Mouse (Mus musculus) spleen, embryonic (tissue): ENCODE results near the gene Rcn3.

Experiments
- CTCF ChIA-PET: fragments of 350-600 bp; sonication (Branson Sonifier 250); formaldehyde crosslinking; loops from one replicate; lab custom pipeline; 2022; lab: Charles Lee

The Rcn3 gene

DNA sequence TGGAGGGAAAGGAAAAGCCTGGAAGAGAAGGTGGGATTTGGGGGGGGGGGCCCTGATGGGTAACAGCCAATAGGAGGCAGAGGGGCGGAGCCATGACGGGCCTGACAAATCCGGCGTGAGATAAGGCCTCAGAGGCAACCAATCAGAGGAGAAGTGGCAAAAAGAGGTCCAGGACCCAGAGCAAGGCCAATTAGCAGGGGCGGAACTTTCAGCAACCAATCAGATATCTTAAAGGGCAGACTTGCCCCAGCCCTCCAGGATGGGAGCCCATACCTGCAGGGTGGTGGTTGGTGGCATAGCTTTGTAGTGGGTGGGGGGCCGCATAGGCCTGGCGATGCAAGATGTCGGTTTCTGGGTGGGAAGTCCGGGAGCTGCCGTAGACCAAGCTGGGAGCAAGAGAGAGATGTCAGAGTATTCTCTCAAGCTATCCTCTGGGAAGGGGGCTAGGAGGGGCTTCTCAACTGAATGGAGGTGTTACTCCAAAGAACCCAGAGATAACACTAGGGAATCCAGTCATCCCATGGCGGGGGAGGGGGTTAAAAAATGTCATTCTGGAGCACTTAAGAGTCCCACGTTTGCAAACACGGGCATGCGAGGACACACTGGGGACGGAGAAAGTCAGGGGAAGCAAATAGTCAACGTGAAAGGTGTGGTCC lies 40.9 kb downstream of the Rcn3 start:
- CTCF ChIA-PET: interaction anchor here (0.7 kb wide), 1 partner anchor 13 kb away, joined by 4 read pairs; no protein-coding TSS in a partner anchor

DNA sequence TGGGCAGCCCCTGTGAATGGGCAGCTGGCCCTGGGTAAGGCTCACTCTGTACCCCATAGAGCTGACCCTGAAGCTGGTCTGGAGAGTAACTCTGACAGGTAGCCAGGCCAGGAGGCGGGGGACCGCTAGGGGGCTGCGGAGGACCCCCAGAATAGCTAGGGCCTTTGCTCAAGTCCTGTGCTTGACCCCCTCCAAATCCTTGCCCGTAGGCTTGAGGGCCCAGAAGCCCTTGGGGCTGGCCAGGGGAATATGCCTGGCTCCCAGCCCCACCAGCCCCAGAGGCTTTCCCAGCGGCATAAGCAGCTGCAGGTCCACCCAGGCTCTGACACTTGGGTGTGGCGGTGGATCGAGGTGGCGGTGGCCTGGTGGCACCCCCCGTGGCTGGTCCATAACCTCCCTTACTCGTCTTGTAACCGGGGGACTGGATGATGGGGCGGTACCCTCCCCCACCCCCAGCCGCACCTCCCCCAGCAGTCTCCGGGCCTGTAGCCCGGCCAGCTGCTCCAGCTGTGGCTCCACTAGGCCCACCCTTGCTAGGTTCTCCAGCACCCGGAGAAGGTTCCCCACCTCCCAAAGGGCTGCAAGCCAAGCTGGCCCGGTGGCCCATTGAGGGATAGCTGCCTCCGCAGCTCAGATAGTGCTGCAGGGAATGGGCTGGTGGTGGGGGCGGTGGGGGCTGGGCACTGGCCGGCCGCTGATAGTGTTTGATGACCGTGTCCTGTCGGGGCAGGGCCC lies 42.9 kb downstream of the Rcn3 start:
- CTCF ChIA-PET: no interaction called here

DNA sequence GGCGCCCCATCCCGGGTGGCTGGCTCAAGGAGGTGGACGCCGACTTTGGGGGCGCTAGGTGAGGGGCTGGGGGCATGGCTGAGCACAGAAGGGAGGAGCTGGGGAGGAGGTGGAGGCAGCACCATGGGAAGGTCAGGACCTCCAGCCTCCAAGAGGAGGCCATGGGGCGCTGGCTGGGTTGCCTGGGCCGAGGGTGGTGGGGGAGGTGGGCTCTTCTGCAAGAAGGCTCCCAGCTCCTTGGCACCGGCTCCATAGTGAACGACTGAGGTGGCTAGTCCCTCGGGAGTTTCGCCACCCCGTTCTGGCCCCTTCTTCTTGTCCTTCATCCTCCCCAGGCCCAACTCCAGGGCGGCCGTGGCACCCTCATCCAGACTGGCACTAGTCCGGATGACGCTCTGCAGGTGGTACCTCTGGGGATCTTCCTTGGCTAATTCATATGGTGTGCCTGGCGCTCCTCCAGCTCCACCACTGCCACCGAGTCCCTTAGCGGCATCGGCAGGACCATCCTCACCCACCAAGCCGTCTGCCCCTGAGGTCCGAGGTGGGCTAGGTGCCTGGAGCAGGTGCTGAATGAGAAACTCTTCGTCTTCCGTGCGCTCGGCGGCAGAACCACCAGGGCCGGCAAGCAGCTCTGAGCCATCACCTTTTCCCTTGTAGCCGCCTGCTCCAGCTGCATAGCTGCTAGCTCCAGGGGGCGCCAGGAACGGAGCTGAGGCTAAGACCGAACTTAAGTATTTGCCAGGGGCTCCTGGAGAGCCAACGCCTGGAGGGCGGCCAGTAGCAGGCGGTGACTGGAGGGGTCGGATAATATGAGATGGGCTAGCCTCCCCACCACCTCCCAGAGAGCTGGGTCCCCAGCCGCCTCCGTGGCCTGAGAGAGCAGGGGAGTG lies 43.8 kb downstream of the Rcn3 start:
- CTCF ChIA-PET: no interaction called here

DNA sequence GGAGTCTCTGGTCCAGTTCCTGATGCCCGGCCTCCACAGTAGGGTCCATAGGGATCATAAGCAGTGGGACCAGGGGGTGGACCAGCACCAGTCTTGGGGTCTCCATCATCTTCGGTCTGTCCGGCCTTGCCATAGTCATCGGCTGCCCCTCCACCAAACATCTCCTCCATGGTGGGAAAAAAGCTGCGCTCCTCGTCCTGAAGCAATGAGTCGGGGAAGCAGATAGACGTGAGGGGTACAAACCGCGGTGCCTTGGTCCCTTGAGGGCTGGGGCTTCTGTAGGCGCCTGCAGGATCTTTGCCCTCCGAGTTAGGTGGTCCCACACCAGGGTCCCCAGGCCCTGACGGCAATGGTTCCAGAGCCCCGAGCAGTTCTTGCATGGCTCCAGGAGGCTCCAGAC lies 44.5 kb downstream of the Rcn3 start:
- CTCF ChIA-PET: no interaction called here

DNA sequence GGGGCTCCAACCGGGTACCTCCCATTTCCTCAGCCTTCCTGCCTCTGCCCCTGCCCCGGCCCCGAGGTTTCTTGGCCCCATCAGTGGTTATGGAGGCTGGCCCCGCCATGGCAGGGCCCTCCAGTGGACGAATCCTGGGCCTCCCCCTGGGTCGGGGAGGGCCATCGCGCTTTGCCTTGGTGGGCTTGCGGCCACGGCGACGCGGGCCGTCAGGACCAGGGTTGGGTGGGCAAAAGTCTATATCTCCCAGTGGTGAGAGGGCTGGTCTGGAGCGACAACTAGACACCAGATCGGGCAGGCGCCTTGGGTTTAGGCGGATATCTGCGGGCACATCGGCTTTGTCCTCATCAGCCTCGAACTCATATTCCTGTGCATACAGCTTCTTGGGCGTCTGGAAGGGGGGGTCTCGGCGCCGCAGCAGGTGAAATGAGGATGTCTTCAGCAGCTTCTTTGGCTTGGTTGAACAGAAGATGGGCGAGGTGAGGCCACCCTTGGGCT lies 45.1 kb downstream of the Rcn3 start:
- CTCF ChIA-PET: no interaction called here

DNA sequence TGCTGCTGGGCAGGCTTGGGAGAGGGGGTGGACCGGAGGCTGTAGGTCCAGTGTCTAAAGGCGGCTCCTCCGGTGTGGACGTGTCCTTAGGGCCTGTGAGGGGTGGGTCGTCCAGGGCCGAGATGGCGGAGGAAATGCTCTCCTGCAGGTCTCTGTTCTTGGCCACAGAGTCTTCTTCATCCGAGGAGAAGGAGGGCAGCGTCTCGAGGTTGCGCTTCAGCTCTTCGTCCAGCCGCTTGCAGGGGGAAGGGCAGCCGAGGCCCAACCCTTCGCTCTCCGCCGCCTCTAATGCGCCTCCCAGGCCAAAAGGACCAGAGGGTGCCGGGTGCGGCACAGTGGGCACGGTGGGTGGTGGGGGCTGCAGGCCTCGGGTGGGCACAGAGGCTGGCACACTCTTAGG lies 46.3 kb downstream of the Rcn3 start:
- CTCF ChIA-PET: no interaction called here

DNA sequence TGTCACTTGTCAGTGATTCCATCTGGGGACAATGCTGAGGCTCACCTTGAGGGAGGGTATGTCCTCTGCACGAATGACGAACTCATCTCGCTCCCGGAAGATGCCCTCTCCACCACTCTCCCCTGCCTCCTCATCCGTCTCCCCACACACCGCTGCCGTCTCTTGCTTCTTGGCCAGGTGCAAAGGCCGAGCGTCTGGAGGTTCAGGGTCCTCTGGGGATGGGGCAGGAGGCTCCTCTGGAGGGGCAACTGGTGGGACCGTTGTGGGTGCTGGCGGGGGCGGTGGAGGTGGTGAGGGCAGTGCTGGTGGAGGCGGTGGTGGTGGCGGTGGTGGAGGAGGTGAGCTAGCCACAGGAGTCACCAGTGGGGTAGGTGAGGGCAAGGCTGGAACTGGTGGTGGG lies 48.7 kb downstream of the Rcn3 start:
- CTCF ChIA-PET: no interaction called here

DNA sequence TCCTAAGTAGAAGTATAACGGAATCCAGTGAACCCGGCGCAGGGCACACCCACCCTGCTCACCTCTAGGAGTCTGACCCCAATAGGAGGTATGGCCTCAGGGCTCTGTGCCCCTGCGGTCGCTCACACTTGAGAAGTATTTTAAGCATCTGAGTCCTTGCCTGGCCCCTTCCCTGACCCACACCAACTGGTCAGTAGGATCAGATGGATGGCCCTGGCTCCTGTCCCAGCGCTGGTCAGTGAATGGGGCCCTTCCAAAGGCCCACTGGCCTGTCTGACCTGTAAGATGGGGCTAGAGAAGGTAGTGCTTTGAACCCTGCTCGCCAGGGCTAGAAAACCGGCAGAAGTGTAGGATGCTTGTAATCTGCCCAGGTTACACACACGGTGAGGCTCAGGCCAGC lies 51.2 kb downstream of the Rcn3 start:
- CTCF ChIA-PET: no interaction called here

DNA sequence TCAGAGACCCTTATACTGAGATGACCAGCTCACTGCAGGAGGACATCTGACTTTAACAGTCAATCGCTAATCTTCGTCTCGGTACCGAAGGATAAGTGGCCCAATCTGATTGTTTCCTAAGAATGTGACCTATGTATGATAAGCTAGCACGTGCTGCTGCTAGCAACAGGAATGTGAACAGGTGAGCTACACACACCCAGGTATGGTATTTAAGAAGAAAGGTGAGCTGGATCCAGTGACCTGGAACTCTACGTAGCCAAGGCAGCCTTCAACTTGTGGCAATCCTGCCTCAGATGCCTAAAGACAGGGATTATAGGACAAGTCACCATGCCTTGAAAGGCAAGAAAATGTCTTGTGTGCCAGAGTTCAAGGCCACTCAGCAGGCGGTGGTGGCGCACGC lies 53.6 kb downstream of the Rcn3 start:
- CTCF ChIA-PET: interaction anchor here (0.9 kb wide), 1 partner anchor 13 kb away, joined by 3 read pairs; no protein-coding TSS in a partner anchor

DNA sequence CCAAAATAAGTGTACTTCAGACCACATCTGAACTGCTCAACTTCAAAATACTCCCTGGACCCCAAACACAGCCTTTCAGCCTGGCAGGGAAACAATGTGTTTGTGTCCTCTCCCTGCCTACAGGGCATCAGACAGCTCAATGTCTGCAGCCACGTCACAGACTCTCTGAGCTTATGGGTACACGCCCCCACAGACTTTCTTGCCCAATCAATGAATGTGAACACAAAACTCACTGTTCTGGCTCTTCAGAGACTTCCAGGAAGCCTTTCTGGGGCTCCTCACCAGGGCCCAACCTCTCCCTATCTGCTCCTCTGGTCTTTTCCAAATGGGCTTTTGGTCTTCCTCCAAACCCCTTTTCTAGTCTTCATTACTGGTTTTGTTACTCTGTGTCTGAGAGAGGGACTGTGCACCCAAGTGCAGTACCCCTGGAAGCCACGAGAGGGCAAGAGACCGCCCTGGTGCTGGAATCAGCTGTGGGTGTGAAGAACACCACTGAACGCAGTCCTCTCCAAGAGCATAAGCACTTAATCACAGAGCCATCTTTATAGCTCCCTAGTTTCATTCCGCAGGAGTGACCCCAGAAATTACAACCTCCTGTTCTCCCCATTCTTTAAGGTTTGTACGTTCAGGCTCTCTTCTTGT lies 54.2 kb downstream of the Rcn3 start:
- CTCF ChIA-PET: interaction anchor here (0.9 kb wide), 1 partner anchor 12 kb away, joined by 3 read pairs; no protein-coding TSS in a partner anchor

DNA sequence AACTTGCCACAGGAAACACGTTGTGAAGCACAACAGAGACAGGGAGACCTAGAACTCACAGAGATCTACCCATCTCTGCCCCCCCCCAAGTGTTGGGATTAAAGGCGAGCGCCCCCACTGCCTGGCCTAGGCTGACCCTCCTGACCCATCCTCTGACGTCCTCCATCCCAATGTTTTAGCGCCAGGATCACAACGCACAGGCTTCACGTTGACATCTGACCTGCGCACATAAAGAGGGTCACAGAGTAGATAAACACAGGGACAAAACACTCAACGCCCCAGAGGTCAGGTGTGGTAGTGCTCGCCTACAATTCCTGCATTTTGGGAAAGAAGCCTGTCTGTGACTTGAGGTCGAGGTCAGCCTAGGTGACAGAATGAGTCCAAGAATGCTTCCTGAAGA lies 55.3 kb downstream of the Rcn3 start:
- CTCF ChIA-PET: interaction anchor here (0.6 kb wide), 1 partner anchor 241 kb away, joined by 6 read pairs; the partner anchor contains the start of gene Slc6a21

DNA sequence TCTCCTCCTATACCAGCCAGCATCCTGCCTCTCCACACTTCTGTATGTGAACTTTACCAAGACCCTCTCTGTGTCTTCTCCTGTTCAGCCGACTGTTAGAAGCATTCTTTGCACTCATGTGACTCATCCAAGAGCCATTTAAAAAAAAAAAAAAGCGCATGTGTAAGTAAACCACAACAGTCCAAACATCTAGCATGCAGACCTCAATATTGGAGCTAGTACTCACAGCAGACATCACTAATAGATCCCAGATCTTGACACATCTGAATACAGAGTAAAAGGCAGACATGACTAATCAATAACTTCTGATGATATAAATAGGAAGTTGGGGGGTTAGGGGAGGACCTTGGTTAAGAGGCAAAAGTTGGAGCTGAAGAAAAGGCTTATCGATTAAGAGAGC lies 56.4 kb downstream of the Rcn3 start:
- CTCF ChIA-PET: interaction anchor here (0.7 kb wide), 1 partner anchor 43 kb away, joined by 9 read pairs; no protein-coding TSS in a partner anchor

DNA sequence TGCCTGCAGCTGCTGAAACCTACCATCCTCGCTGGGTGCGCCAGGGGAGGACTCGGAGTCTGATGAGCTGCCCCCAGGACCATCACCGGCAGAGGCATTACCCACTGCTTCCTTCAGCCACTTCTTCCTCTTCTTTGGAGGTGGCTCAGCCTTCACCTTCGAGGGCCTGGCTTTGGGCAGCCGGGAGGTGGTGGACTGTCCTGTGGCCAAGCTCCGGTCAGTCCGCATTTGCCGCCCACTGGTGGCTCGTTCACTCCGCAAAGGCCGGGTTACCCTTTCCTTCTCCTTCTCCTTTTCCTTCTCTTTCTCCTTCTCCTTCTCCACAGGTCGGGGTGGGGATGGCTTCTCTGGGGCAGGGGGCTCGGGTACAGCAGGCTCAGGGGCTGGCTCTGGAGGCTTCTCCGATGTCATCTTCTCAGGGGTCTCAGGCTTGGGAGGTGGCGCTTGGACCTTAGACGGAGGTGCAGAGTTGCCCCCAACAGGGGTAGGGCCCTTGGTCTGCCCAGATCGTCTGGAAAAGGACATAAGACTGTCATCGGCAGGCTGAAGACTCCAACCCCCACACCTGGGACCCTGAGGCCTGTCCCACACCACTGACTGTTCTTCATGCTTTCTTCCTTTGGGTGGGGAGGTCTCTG lies 58.2 kb downstream of the Rcn3 start:
- CTCF ChIA-PET: interaction anchor here (0.5 kb wide), 1 partner anchor 441 kb away, joined by 3 read pairs; no protein-coding TSS in a partner anchor
